Mouse (Mus musculus) limb, embryonic 14.5 days (tissue): Measurements from ENCODE around the gene Begain. TPM values are rescaled to one million over a fixed set of nuclear protein-coding genes. Genes with fewer than 3 reads are reported as not detected.

ENCODE experiments used
- ATAC-seq: fragments of 200-750 bp; cut with Nextera tagmentation; 2 replicates; pipeline ENCODE4 v1.8.0; 2017; ENCODE audit warnings: low read depth, moderate number of reproducible peaks, moderate TSS enrichment; ENCODE audit not compliant: low FRiP score
- DNase-seq: peaks from one replicate; pipeline ENCODE4 v3.0.0-alpha.2; 2015; ENCODE audit warnings: low spot score
- H3K27ac ChIP-seq: fragments of 300-500 bp; sonication (generic); replicated peaks from 2 replicates; pipeline ENCODE4 v1.5.1; 2014; ENCODE audit warnings: low read depth, mild to moderate bottlenecking, low read length, moderate library complexity, mixed read lengths
- H3K27me3 ChIP-seq: fragments of 300-500 bp; sonication (generic); 2 replicates; pipeline ENCODE4 v1.6.1; 2014; ENCODE audit warnings: low read length, mixed read lengths; ENCODE audit not compliant: control insufficient read depth, insufficient read depth
- H3K36me3 ChIP-seq: fragments of 300-500 bp; sonication (generic); 2 replicates; pipeline ENCODE4 v1.6.1; 2014; ENCODE audit warnings: mild to moderate bottlenecking, low read length, moderate library complexity, mixed read lengths; ENCODE audit not compliant: control insufficient read depth, insufficient read depth
- H3K4me1 ChIP-seq: fragments of 300-500 bp; sonication (generic); 2 replicates; pipeline ENCODE4 v1.6.1; 2014; ENCODE audit warnings: antibody characterized with exemption, low read length, mixed read lengths; ENCODE audit not compliant: control insufficient read depth, insufficient read depth
- H3K4me2 ChIP-seq: fragments of 300-500 bp; sonication (generic); replicated peaks from 2 replicates; pipeline ENCODE4 v1.6.1; 2014; ENCODE audit warnings: low read depth, mild to moderate bottlenecking, low read length, moderate library complexity; ENCODE audit not compliant: severe bottlenecking
- H3K4me3 ChIP-seq: fragments of 300-500 bp; sonication (generic); replicated peaks from 2 replicates; pipeline ENCODE4 v1.5.1; 2014; ENCODE audit warnings: low read length
- H3K9ac ChIP-seq: fragments of 300-500 bp; sonication (generic); 2 replicates; pipeline ENCODE4 v1.6.1; 2014; ENCODE audit warnings: mild to moderate bottlenecking, low read depth, low read length, moderate library complexity; ENCODE audit not compliant: severe bottlenecking
- H3K9me3 ChIP-seq: fragments of 300-500 bp; sonication (generic); 2 replicates; pipeline ENCODE4 v1.6.1; 2016; ENCODE audit warnings: low read length; ENCODE audit not compliant: control insufficient read depth
- POLR2A ChIP-seq: fragments of 200-500 bp; IDR thresholded peaks from 2 replicates; pipeline ENCODE4 v1.8.0; 2012; ENCODE audit warnings: inconsistent platforms, mild to moderate bottlenecking, moderate library complexity, borderline replicate concordance; ENCODE audit not compliant: insufficient read depth, insufficient read length; ENCODE audit errors: extremely low read depth
- WGBS: fragments of 180-500 bp; shearing (Covaris S2); extraction: QIAGEN DNeasy Blood & Tissue Kit; methylation state at CpG from one replicate; pipeline ENCODE4 v1.1.7; 2014; 5-methylcytosine and 5-hydroxymethylcytosine counted together
- polyA plus RNA-seq, 2 experiments: library from polyadenylated mRNA; depleted of rRNA in 1 of 2; stranded (reverse) in 1 of 2; unstranded in 1 of 2; fragments of >200 nt; fragmentation: Nextera tagmentation in 1 of 2; extraction: Ambion mirVana in 1 of 2; gene quantifications; 2 replicates each; pipeline versions ENCODE4 v1.2.1 to v1.2.3; 2012 to 2014

Begain gene
- polyA plus RNA-seq, 2 experiments, result 16.5 to 45.0 TPM

GRCm38 (mm10) chr12:108984471-108984870 is 83.5 kb downstream of the Begain start:
- Histone ChIP-seq H3K4me3 (no peak overlapping the region), H3K27me3 (no peaks in the 10 kb centered on the region), H3K36me3 (no peaks in the 10 kb centered on the region), H3K27ac (no peak overlapping the region), H3K9ac (no peak overlapping the region), H3K4me2 (no peak overlapping the region), H3K4me1 (no peaks in the 10 kb centered on the region), H3K9me3 (no peaks in the 10 kb centered on the region)
- TF ChIP-seq POLR2A, result no peak
- 65% methylated on average over 8 of the region's 8 CpGs for WGBS
- no peak for ATAC-seq
- DNase-seq, result no peak

- Histone ChIP-seq H3K4me3 (no peak overlapping the region), H3K36me3 (no peaks in the 10 kb centered on the region), H3K27ac (no peak overlapping the region), H3K4me1 (no peaks in the 10 kb centered on the region), H3K9me3 (no peaks in the 10 kb centered on the region), H3K4me2 (no peak overlapping the region), H3K27me3 (no peaks in the 10 kb centered on the region), H3K9ac (no peak overlapping the region)
- no peak for DNase-seq
- no peak for TF ChIP-seq POLR2A
- ATAC-seq, result no peak
- WGBS, result 87% methylated on average over 6 of the region's 6 CpGs
Measured at GRCm38 (mm10) chr12:108983496-108983895, 84.5 kb downstream of the Begain start.

GRCm38 (mm10) chr12:108982684-108982960 is 85.4 kb downstream of the Begain start:
- H3K4me3 ChIP-seq, result no peak overlapping the region
- no peak overlapping the region for H3K9ac ChIP-seq
- H3K4me1 ChIP-seq, result no peaks in the 10 kb centered on the region
- no peaks in the 10 kb centered on the region for H3K27me3 ChIP-seq
- H3K9me3 ChIP-seq, result no peaks in the 10 kb centered on the region
- H3K4me2 ChIP-seq, result no peak overlapping the region
- WGBS, result 57% methylated on average over 6 of the region's 6 CpGs
- no peak overlapping the region for H3K27ac ChIP-seq
- H3K36me3 ChIP-seq, result no peaks in the 10 kb centered on the region
- ATAC-seq (no peak), DNase-seq (no peak)
- no peak for TF ChIP-seq POLR2A

Other genes with a start within 250 kb of the Begain start
- 9.8 and 14.5 TPM in 2 replicates for gene Slc25a29, start 232.3 kb downstream of the Begain start, polyA plus RNA-seq (2012; rRNA removed)
- 10.9 and 12.6 TPM in 2 replicates for gene Slc25a29, start 232.3 kb downstream of the Begain start, polyA plus RNA-seq (2014; fragmentation: Nextera tagmentation; extraction: Ambion mirVana)
- gene Slc25a47, start 232.2 kb downstream of the Begain start, polyA plus RNA-seq (2012; rRNA removed), result 24.2 and 41.5 TPM in 2 replicates
- 13.9 and 19.1 TPM in 2 replicates for gene Slc25a47, start 232.2 kb downstream of the Begain start, polyA plus RNA-seq (2014; fragmentation: Nextera tagmentation; extraction: Ambion mirVana)
- 12.7 and 16.9 TPM in 2 replicates for gene Wdr25, start 174.6 kb downstream of the Begain start, polyA plus RNA-seq (2012; rRNA removed)
- gene Wdr25, start 174.6 kb downstream of the Begain start, polyA plus RNA-seq (2014; fragmentation: Nextera tagmentation; extraction: Ambion mirVana), result 3.9 and 4.6 TPM in 2 replicates
- gene Wars, start 174.0 kb downstream of the Begain start, polyA plus RNA-seq (2012; rRNA removed), result 65.6 and 70.6 TPM in 2 replicates
- gene Wars, start 174.0 kb downstream of the Begain start, polyA plus RNA-seq (2014; fragmentation: Nextera tagmentation; extraction: Ambion mirVana), result 67.6 and 69.9 TPM in 2 replicates